Mouse (Mus musculus) natural killer cell, adult 2 months (primary cell): Measurements from ENCODE around the gene Rftn1.
A peak's percentile ranks its signal among the peaks of the same experiment; 100 is the strongest.

Experiments used
- DNase-seq, 2 experiments: peaks; one replicate each; pipeline ENCODE4 v3.0.0; 2022; ENCODE audit warnings: low spot score in 2 of 2

Gene Rftn1

GRCm38 (mm10) chr17:50093356-50093755, 97.1 kb downstream of the Rftn1 start:
- no peak for DNase-seq

- no peak for DNase-seq
Measured at GRCm38 (mm10) chr17:50092848-50093247, 97.6 kb downstream of the Rftn1 start.

DNA sequence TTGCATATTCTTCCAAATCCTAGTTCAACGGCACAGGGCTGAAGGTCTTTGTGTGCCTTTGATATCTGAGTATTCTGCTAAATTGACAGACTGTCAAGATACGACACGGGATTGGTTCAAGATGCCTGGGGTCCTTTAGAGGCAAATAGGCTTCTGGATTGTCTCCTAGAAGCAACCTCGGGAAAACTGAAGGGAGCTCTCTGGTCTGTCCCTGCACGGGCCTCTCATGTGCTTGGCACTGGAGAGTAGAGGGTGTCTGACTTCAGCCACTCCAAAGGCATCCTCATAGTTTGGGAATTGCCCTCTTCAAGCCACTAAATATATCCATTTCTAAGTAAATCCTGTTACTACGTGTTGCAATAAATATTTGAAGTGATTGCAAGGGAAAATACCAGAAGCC, 98.6 kb downstream of the Rftn1 start:
- DNase-seq, result no peak

- no peak for DNase-seq
Measured at GRCm38 (mm10) chr17:50089725-50090124, 100.7 kb downstream of the Rftn1 start.

GRCm38 (mm10) chr17:50088054-50088453, 102.4 kb downstream of the Rftn1 start:
- DNase-seq, result no peak

GRCm38 (mm10) chr17:50086887-50087286, 103.6 kb downstream of the Rftn1 start:
- DNase-seq, result no peak

DNA sequence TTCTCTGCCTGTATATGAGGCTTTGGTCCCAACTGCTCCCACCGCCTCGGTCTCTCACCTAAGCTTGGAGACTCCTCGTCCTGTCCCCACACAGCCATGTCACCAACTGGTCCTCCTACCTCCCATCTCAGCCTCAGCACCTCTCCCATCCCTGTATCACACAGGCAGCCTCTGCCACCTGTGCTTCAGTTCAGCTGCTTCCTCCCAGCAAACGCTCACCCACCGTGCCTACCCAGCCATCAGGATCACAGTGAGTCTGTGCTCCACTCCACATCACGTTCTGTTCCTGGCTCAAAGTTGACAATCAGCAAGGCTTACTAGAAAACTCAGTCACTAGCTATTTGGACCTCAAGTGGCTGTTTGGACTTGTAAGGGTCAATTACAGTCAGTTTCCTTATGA, 105.8 kb downstream of the Rftn1 start:
- no peak for DNase-seq

- peak in 1 of 2 experiments; percentile 18 for DNase-seq
Measured at GRCm38 (mm10) chr17:50083937-50084336, 106.5 kb downstream of the Rftn1 start.

DNA sequence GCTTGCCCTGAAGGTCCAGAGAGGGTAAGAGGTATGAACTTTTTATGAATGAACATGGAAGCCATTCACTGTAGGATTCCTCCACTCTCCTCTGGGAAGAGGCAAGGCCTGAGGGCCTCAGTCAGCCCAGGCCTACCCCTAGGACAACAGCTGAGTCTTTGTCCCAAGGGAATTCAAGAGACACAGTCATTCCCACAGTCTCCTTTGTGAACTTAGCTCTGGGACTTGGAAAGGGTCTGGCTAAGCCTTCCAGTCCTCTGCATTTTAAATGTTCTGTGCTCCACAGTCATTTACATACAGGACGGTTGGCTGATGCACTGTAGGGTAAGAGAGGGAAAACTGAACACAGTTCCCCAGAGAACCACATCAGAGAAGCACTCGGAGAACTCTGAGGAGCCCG, 107.5 kb downstream of the Rftn1 start:
- no peak for DNase-seq

DNA sequence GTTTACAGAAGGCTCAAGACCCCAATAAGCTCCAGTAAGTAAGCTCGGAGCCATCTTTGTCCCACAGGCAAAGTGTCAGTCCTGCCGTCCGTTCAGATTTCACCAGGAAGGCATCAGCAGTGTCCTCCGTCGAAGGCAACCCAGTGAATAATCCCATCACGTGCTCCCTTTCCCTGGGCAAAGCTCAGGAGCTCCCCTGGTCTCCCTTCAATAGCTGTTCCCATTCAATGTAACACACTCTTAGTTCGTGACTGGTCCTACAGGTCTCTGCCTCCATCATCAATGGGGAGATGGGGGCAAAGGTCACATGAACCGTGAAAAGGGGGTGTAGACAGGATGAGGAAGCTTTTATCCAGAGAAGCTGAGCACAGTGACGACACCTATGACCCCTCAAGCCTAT, 108.8 kb downstream of the Rftn1 start:
- DNase-seq, result no peak

DNA sequence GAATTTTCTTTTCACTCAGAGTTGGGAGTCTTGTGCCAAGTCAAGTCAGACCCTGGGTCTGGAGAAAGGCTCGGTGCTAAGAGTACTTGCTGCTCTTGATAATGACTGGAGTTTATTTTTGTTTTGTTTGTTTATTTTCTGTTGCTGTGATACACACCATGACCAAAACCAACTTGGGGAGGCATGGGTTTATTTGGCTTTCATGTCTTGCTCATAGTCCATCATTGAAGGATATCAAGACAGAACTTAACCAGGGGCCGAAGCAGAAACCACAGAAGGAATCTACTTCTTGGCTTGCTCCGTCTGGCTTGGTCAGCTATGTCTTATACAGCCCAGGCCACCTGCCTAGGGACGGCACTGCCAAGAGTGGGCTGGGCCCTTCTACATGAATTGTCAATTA, 109.5 kb downstream of the Rftn1 start:
- DNase-seq, result no peak

GRCm38 (mm10) chr17:50078749-50079148, 111.7 kb downstream of the Rftn1 start:
- DNase-seq, result peak in 1 of 2 experiments; percentile 25

GRCm38 (mm10) chr17:50072982-50073965, 117.2 kb downstream of the Rftn1 start:
- no peak for DNase-seq

GRCm38 (mm10) chr17:50071602-50071988, 118.9 kb downstream of the Rftn1 start:
- peak; percentile 80 to 88 for DNase-seq

- no peak for DNase-seq
Measured at GRCm38 (mm10) chr17:50070822-50071601, 119.5 kb downstream of the Rftn1 start.

DNA sequence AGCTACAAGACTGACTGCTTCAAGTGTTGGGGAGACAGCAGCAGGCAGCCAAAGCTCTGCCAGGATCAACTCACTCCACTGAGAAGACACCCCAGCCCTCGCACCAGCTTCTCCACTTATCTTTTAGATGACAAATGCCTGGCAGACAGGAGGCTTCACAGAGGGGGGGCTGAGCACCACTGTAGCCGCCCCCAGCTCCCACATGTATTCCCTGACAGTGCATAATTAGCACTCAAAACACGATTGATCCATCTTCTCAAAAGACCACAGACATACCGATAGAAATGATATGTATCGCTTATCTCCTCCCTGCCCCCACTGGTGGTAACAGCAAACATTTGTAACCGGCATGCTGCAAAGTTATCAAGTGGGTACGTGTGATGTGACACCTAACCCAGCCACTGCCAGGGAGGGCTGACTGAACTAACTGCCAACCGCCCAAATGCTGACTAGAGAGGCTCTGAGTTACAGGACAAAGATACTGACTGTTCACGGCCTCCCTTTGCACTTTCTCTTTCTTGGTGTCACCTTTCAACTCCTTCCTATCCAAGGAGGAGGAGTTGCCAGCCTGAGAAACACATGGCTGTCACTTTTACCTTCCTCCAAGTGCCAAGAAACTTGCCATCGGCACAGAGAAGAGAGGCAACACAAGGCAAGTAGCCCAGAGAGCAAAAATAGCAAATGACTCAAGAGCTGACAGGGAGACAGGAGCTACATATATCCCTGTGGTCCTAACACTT, 120.4 kb downstream of the Rftn1 start:
- DNase-seq, result peak; percentile 67 to 83

GRCm38 (mm10) chr17:50069205-50069604, 121.3 kb downstream of the Rftn1 start:
- DNase-seq, result peak in 1 of 2 experiments; percentile 22

DNA sequence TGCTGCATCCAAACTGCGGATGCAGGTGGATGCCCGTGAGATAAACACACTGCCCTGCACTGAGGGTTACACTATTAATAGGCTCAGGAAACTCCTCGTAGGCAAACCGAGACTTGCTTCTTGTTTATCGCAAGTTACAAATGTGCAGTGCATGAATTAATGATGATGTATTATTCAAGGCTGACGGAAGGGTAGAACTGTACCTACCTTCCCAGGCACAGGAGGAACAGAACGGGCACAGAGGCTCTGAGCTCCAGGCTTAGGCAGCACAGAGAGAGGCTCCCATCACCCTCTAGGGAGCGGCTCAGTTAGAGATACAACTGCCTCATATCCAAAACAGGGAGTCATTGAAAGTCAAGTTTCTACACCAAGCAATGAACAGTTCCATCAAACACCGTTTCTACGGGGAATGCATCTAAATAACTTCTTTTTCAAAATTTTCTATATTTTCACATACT, 121.8 kb downstream of the Rftn1 start:
- DNase-seq, result no peak

DNA sequence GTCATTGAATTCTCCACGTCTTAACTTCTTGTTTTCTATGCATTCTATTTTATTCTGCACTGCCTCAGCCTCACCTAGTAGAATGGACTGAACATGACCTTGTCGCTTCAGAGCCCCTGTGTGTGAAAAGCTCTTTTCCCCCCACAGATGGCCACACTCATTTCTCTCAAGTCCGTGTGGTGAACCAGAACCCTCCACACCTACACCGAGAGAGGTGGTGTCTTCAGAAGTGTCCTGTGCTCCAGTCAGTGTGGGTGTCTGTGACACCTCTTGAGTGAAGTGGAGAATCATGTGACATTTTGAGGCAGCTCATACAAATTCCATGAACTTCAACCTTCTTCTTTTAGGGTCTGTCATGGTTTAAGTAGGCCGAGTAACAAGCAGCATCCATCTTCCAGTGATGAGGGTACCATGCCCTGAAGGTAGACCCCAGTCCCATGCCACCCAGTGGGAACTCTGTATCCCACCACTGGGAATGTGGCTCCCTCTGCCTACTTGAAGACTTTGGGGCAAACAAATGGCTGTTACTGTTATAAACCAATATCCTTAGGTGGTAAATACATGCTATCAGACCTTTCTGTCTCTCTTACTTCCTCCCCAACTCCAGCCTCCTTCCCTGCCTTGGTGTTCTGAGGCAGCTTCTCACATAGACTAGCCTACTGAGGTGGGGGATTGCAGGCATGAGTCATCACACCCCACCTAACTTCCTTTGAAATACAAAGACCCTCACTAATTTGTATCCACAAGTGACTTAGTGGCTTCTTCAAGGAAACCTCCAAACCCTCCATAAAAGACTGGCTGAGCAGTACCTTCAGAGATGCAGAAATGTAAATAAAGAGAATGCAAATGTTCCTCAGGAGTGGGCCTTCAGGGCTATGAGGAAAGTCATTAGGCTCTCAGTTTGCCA, 122.4 kb downstream of the Rftn1 start:
- peak; percentile 41 to 59 for DNase-seq

GRCm38 (mm10) chr17:50066822-50067713, 123.4 kb downstream of the Rftn1 start:
- DNase-seq, result no peak
